Mouse (Mus musculus): ENCODE data around the gene Gdi1.
"Not testable (repeated sequence)": the region's sequence is repeated elsewhere in the genome, so short reads cannot be mapped to it uniquely, and the experiment has no call there.

Gene Gdi1

DNA sequence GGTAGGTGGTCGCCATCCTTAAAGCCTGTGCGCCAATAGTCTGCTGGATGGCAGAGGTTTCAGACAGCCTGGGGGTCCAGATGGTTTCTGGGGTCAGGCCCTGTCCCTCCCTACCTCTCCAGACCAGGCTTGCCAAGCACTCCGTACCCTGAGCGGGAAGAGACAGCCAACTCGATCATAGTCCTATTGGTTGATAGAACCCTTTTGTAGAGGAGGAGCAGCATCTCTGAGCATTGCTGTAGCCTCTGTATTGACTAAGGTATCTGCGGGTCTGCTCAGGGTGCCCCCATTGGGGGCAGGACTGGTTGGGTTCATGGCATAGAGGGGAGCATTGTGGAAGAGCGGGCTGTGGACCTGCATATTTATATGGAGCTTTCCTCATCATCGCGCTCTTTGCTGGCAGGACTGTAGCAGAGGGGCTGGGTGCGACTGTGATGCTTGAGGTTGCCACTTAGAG, 24.4 kb downstream of the Gdi1 start:
- peak in 1 of 2 experiments; percentile 16 for DNase-seq

DNA sequence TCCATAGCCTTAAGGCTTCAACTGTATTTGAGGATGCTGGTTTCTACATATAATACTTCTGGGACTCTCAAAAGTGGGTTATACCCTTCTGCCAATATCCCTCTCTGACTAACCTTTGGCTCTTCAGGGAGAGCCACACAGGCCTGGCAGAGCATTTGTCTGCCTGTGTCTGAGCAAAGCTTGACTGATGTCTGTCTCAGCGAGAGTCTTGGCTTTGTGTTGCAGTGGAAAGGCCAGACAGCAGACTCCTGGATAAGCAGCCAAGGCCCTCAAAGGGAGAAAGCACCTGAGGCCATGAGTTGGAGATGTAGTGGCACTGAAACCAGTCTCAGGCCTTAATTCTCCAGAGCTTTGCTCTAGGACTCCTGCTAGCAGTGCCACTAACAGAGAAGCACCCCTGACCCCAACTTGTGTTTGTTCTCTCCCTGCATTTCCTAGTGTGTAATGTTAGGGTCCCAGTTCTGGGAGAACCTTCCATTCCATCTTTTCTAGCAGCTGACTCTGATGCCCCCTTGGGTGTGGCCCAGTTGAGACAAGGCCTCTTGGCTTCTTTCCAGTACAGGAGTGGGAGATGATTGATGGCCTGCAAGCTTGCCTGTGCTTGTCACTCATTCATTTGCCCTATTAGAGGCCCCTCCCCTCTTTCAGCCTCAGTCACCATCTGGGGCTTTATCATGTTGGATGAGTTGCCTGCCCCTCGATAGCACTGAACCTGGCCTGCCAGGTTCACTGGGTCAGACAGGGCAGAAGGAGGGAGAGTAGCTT, 25.6 kb downstream of the Gdi1 start:
- peak in 1 of 2 experiments; percentile 27 for DNase-seq

DNA sequence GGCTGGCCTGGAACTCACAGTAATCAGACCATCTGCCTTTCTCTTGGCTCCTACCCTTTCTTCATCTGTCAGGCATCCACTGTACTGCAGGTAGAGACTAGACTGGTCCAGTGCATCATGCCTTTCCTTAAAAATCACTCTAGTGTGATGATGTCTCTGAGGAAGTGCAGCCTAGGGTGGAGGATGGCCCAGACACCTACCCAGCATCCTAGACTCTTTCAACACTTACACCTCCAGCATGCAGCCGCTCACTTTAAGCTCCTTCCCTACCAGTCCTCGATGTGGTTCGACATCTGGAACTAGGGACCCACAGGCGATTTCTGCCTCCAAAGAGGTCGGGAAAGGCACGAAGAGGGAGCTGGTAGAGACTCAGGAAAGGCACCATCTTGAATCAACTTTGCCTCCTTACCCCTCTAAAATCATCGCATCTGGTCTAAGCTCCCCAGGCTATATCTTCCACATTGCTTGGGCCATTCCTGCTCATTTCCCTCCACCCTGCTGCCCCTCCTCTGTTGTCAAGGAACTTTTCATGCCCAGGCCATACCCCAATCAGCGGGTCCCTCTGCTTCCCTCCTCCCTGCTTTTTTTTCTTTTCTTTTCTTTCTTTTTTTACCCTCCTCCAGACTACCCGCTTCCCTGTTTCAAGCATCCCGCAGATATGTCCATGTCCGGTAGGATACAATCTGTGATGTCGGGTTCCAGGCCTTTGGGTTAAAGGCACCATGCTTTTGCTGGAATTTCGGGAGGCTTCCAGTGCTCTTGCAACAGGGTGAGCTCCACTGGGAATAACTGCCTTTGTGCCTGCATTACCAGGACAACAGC, 48.1 kb downstream of the Gdi1 start:
- DNase-seq: no peak

DNA sequence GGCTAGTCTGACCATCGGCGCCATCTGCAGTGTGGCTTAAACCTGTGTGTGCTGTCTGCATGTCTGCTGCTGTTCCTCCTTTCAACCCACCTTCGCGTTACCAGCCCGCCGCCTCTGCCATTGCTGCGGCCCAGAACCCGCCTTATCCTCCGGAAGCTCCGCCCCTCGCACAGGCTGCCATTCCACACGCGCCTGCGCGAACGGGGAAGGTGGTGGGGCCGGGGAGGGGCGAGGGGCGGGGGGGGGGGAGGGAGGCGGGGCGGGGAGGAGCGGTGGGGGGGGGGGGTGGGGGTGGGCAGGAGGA, 48.6 kb downstream of the Gdi1 start, which contains the start of gene Lage3:
Lage3 (minus strand) TSS at position 152 of the 304 bp plus-strand sequence.
- DNase-seq: peak; percentile 78 to 82

DNA sequence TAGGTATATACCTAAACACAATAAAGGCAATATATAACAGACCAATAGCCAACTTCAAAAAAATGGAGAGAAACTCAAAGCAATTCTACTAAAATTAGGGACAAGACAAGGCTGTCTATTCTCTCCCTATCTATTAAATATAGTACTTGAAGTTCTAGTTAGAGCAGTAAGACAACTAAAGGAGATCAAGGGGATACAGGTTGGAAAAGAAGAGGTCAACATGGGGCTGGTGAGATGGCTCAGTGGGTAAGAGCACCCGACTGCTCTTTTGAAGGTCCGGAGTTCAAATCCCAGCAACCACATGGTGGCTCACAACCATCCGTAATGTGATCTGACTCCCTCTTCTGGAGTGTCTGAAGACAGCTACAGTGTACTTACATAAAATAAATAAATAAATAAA, 52.3 kb downstream of the Gdi1 start:
- DNase-seq: not testable (repeated sequence)

DNA sequence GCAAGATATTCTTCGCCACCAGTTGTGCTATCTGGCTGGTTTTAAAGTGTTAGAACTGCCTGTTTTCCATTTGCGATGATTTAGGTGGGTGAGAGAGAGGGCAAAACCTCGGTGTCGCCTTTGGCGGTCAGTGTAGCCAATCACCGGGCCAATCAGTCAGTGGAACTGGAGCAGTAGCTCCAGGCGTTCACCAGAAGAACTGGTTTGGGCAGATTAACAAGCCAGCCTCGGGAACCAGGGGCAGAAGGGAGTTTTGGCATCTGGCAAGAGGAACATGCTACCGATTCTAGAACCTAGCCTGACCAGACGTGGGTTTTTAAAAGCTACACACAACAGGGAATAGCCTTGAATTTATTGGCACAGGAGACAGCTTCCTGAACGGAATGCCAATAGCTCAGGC, 54.4 kb downstream of the Gdi1 start:
- DNase-seq: no peak

Measured in cerebellum, postnatal 36 days (tissue).